Mouse (Mus musculus) forebrain, embryonic 16.5 days (tissue): Measurements from ENCODE around the gene Dkk3. TPM values are rescaled to one million over a fixed set of nuclear protein-coding genes. Genes with fewer than 3 reads are reported as not detected.
"Not testable (repeated sequence)": the region's sequence is repeated elsewhere in the genome, so short reads cannot be mapped to it uniquely, and the experiment has no call there.

Experiments used
- ATAC-seq: fragments of 200-750 bp; cut with Nextera tagmentation; 2 replicates; pipeline ENCODE4 v1.8.0; 2017; ENCODE audit warnings: mild to moderate bottlenecking, moderate library complexity
- H3K27ac ChIP-seq: fragments of 300-500 bp; sonication (generic); 2 replicates; pipeline ENCODE4 v1.5.1; 2014; ENCODE audit warnings: low read length, control low read depth
- H3K27me3 ChIP-seq: fragments of 300-500 bp; sonication (generic); replicated peaks from 2 replicates; pipeline ENCODE4 v1.6.1; 2014; ENCODE audit warnings: low read length; ENCODE audit not compliant: control insufficient read depth, insufficient read depth
- H3K36me3 ChIP-seq: fragments of 300-500 bp; sonication (generic); 2 replicates; pipeline ENCODE4 v1.6.1; 2014; ENCODE audit not compliant: control insufficient read depth, insufficient read depth
- H3K4me1 ChIP-seq: fragments of 300-500 bp; sonication (generic); replicated peaks from 2 replicates; pipeline ENCODE4 v1.6.1; 2014; ENCODE audit warnings: low read length; ENCODE audit not compliant: control insufficient read depth, insufficient read depth
- H3K4me2 ChIP-seq: fragments of 300-500 bp; sonication (generic); 2 replicates; pipeline ENCODE4 v1.6.1; 2014; ENCODE audit warnings: mild to moderate bottlenecking, low read length, control low read depth
- H3K4me3 ChIP-seq: fragments of 300-500 bp; sonication (generic); replicated peaks from 2 replicates; pipeline ENCODE4 v1.5.1; 2014; ENCODE audit warnings: mild to moderate bottlenecking, low read length, control low read depth
- H3K9ac ChIP-seq: fragments of 300-500 bp; sonication (generic); replicated peaks from 2 replicates; pipeline ENCODE4 v1.6.1; 2014; ENCODE audit warnings: low read depth, low read length, control low read depth
- H3K9me3 ChIP-seq: fragments of 300-500 bp; sonication (generic); 2 replicates; pipeline ENCODE4 v1.6.1; 2016; ENCODE audit warnings: low read length; ENCODE audit not compliant: control insufficient read depth
- WGBS: fragments of 180-500 bp; shearing (Covaris S2); extraction: QIAGEN DNeasy Blood & Tissue Kit; methylation state at CpG from one replicate; pipeline ENCODE4 v1.1.7; 2014; 5-methylcytosine and 5-hydroxymethylcytosine counted together
- polyA plus RNA-seq: library from polyadenylated mRNA; unstranded; fragments of >200 nt; fragmentation: Nextera tagmentation; extraction: Ambion mirVana; gene quantifications from 2 replicates; pipeline ENCODE4 v1.2.1, GENCODE M21; 2015

Gene Dkk3
- polyA plus RNA-seq, 1 experiment from 2014 or later = 22.0 TPM

- Histone ChIP-seq H3K9ac (no peak overlapping the region), H3K27me3 (no peaks in the 10 kb centered on the region), H3K4me1 (no peaks in the 10 kb centered on the region), H3K9me3 (no peaks in the 10 kb centered on the region), H3K4me2 (no peak overlapping the region), H3K36me3 (peaks cover 35% of the 10 kb centered on the region), H3K4me3 (no peak overlapping the region), H3K27ac (no peak overlapping the region)
- 75% methylated on average over 19 of the region's 19 CpGs for WGBS
- ATAC-seq = no peak
Measured at GRCm38 (mm10) chr7:112110638-112111372, 48.1 kb downstream of the Dkk3 start.

- Histone ChIP-seq H3K27me3 (no peaks in the 10 kb centered on the region), H3K4me2 (no peak overlapping the region), H3K9ac (no peak overlapping the region), H3K36me3 (peaks cover 38% of the 10 kb centered on the region), H3K4me1 (no peaks in the 10 kb centered on the region), H3K27ac (no peak overlapping the region), H3K4me3 (no peak overlapping the region), H3K9me3 (no peaks in the 10 kb centered on the region)
- no peak for ATAC-seq
Measured at GRCm38 (mm10) chr7:112108757-112109156, 50.1 kb downstream of the Dkk3 start.

- Histone ChIP-seq H3K27ac (no peak overlapping the region), H3K4me3 (no peak overlapping the region), H3K4me2 (no peak overlapping the region), H3K36me3 (peaks cover 26% of the 10 kb centered on the region), H3K27me3 (no peaks in the 10 kb centered on the region), H3K9me3 (no peaks in the 10 kb centered on the region), H3K9ac (no peak overlapping the region), H3K4me1 (peaks cover 4% of the 10 kb centered on the region; the same call in 1 of the 2 replicates)
- no peak for ATAC-seq
- WGBS = 88% methylated on average over 5 of the region's 5 CpGs
Measured at GRCm38 (mm10) chr7:112103816-112104215, 55.0 kb downstream of the Dkk3 start.

GRCm38 (mm10) chr7:112102933-112103332 lies 55.9 kb downstream of the Dkk3 start:
- no peaks in the 10 kb centered on the region for H3K9me3 ChIP-seq
- WGBS = 86% methylated on average over 5 of the region's 5 CpGs
- no peak overlapping the region for H3K27ac ChIP-seq
- peaks cover 25% of the 10 kb centered on the region for H3K36me3 ChIP-seq
- no peak overlapping the region for H3K4me3 ChIP-seq
- no peak overlapping the region for H3K9ac ChIP-seq
- H3K27me3 ChIP-seq = no peaks in the 10 kb centered on the region
- no peak for ATAC-seq
- H3K4me1 ChIP-seq = peaks cover 4% of the 10 kb centered on the region; the same call in 1 of the 2 replicates
- no peak overlapping the region for H3K4me2 ChIP-seq

GRCm38 (mm10) chr7:112100887-112101286 lies 58.0 kb downstream of the Dkk3 start:
- H3K36me3 ChIP-seq = peaks cover 16% of the 10 kb centered on the region
- H3K9ac ChIP-seq = no peak overlapping the region
- H3K4me3 ChIP-seq = no peak overlapping the region
- no peaks in the 10 kb centered on the region for H3K27me3 ChIP-seq
- peaks cover 4% of the 10 kb centered on the region; the same call in 1 of the 2 replicates for H3K4me1 ChIP-seq
- peak; percentile 84 for ATAC-seq
- no peaks in the 10 kb centered on the region for H3K9me3 ChIP-seq
- WGBS = 63% methylated on average over 2 of the region's 2 CpGs
- no peak overlapping the region; the same call in 1 of the 2 replicates for H3K27ac ChIP-seq
- no peak overlapping the region for H3K4me2 ChIP-seq

DNA sequence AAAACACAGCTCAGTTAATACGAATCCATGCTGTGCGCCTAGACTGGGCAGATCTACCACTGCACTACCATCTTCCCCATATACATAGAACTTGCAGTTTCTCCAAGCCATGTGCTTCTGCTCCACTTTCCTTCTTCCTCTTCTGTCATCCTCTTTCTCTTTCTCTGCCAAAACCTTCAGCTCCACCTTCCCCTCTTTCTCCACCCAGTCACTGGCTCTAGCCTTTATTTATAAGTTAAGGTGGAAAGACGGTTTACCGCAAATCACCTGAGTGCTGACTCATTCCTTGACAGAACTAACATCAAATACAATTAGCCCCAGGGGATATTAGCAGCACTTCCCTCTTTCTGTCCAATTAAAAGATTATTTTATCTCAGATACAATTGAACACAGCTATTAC lies 63.9 kb downstream of the Dkk3 start:
- peaks cover 44% of the 10 kb centered on the region for H3K36me3 ChIP-seq
- H3K4me3 ChIP-seq, H3K4me2 ChIP-seq, H3K9ac ChIP-seq, H3K27me3 ChIP-seq, H3K9me3 ChIP-seq, ATAC-seq, H3K4me1 ChIP-seq, H3K27ac ChIP-seq: not testable (repeated sequence)
- WGBS = 93% methylated on average over 4 of the region's 4 CpGs

- H3K36me3 ChIP-seq = peaks cover 27% of the 10 kb centered on the region
- H3K27me3 ChIP-seq = no peaks in the 10 kb centered on the region
- no peak overlapping the region for H3K4me2 ChIP-seq
- H3K9ac ChIP-seq = no peak overlapping the region
- 97% methylated on average over 2 of the region's 2 CpGs for WGBS
- no peaks in the 10 kb centered on the region for H3K4me1 ChIP-seq
- ATAC-seq = no peak
- H3K4me3 ChIP-seq = no peak overlapping the region
- no peaks in the 10 kb centered on the region for H3K9me3 ChIP-seq
- H3K27ac ChIP-seq = no peak overlapping the region
Measured at GRCm38 (mm10) chr7:112086186-112086585, 72.7 kb downstream of the Dkk3 start.

GRCm38 (mm10) chr7:112085062-112085461 lies 73.8 kb downstream of the Dkk3 start:
- 35% methylated on average over 4 of the region's 4 CpGs for WGBS
- Histone ChIP-seq H3K4me2 (no peak overlapping the region), H3K9me3 (no peaks in the 10 kb centered on the region), H3K27me3 (no peaks in the 10 kb centered on the region), H3K36me3 (peaks cover 23% of the 10 kb centered on the region), H3K4me1 (no peaks in the 10 kb centered on the region), H3K27ac (no peak overlapping the region), H3K9ac (no peak overlapping the region), H3K4me3 (no peak overlapping the region)
- peak; percentile 63; the same call in 1 of the 2 replicates for ATAC-seq

DNA sequence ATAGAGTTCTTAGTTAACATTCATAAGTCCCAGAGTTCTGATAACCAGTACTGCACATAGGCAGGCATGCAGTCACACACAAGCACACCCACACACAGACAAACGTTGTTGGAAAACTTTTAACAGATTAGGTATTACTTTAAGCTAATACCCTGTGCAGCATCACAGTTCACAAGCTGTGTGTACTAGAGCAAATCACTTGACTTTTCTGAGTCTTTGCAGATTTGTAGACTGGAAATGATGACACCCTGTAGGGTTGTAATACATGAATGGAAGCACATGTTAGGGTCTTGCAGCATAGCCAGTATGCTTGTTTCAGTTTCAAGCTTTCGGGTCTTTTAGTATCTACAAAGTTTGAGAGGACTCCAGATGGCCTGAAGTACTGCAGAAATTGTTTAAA lies 74.6 kb downstream of the Dkk3 start:
- no peaks in the 10 kb centered on the region for H3K4me1 ChIP-seq
- H3K9ac ChIP-seq = no peak overlapping the region
- no peak overlapping the region for H3K4me3 ChIP-seq
- H3K27ac ChIP-seq = no peak overlapping the region
- H3K9me3 ChIP-seq = no peaks in the 10 kb centered on the region
- no peaks in the 10 kb centered on the region for H3K27me3 ChIP-seq
- peaks cover 25% of the 10 kb centered on the region for H3K36me3 ChIP-seq
- H3K4me2 ChIP-seq = no peak overlapping the region
- ATAC-seq = no peak
- WGBS = 94% methylated on average over 2 of the region's 2 CpGs
